Mouse (Mus musculus) adrenal gland, postnatal 14 days (tissue): ENCODE measurements around the gene C2cd4a. TPM values are rescaled to one million over a fixed set of nuclear protein-coding genes. Genes with fewer than 3 reads are reported as not detected.

Experiments used
- DNase-seq: peaks from one replicate; pipeline ENCODE4 v3.0.0; 2021; ENCODE audit warnings: mixed read lengths
- long read RNA-seq, 2 experiments: library from polyadenylated mRNA; stranded (forward); transcript quantifications; one replicate each; pipeline ENCODE4 v2.0.0; 2021
- total RNA-seq: library from RNA; stranded (reverse); gene quantifications from 2 replicates; pipeline ENCODE4 v1.2.3, GENCODE M21; 2021

The C2cd4a gene
- total RNA-seq, result 0.34 TPM in 1 of 2 replicates, not detected in the other
- long read RNA-seq, experiment 1, result 0 reads
- long read RNA-seq, experiment 2, result 0 reads

DNA sequence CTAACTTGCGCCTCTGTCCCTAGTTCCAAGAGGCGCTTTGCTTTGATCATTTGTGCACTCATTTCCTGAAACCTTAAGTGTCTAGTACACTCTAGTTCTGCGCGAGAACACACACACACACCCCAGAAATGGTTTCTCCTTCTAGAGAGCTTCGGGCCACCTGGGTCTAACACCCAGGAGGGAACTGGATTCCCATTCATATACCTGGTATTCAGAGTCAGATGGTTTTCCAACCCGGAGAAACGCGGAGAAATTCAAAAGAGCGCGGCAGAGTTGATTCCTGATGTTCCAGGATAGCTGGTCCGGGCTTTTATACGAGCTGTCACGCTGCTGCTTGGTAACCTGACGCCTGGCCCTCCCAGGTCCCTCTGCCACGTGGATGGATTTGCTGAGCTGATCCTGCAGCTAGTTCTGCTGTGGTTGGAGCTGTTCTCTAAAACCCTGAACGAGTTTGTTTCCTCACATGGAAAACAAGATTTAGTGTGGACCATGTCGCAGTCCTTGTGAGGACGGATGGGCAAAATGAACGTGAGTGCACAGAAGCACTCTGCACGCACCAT, at the start of gene C2cd4a:
Gene C2cd4a, minus strand, starts transcription at position 285 of the 560 bp plus-strand sequence.
- peak; percentile 74 for DNase-seq

DNA sequence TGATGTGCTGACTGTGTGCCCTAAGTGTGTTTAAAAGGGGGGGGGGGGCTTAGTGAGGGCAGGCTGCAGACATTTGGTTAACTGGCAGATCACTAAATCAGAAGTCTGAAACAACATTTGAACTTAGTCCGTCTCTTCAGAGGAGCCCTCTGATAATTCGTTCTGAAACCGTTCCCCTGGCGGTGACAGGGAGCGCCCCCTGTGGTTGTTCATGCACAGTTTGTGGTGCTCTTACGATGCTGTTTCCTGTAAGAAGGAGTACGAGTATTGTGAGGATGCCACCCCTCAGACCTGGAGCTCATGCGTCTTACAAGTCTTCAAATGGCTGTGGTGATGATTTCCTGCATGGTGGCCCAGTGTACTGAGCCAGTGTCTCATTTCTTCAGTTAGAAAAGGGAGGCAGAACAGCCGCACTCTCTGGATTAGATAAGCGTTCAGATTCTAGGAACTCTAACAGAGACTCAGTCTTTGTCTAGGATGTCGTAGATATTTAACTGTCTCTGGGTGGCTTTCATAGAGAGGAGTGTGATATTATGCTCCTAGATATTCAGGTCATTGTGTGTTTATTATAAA, 46.2 kb upstream of the C2cd4a start:
- no peak for DNase-seq

DNA sequence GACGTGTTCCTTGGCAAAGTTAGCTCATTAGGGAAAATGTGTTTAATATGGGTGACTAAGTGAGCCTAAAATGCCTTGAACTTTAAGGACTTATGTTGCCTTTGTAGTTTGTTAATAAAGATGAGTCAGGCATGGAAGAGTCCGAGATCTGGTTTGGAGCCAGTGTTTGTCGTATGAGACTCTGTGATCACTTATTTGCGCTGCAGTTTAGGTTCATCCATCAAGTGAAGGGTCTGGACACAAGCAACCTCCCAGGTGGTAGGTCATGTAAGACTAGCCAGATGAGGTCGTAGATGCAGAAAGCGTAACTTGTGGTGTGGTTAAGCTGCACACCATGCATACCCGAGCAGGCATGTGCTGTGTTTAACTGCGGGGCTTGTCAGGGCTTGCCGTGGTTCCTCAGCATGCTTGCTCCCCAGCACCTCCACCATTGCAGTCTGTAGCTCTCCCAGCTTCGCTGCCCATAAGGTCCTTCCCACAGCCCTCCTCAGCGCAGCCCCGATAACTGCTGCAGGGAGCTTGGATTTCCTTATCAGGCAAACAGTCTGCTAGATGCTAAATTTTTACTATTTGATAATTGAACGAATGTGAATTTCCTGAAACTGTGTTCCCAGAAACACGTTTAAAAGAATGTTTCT, 45.1 kb upstream of the C2cd4a start:
- peak; percentile 37 for DNase-seq

DNA sequence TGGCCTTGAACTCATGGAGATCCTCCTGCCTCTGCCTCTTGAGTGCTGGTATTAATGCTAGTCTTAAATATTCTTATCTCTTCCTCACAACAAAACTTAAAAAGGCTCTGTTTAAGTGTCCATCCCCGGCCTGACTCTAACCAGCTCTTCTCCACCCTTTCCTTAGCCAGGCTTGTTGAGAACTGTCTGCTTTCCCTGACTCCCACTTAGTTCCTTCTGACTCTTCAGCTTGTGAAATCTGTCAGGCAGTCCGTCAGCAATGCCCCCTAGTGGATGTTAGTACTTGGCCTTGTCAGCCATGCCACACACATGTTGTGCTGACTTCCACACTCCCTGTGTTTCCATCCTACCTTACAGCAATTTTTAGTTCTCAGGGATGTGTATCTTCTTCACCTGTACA, 43.2 kb upstream of the C2cd4a start:
- DNase-seq, result peak; percentile 55

DNA sequence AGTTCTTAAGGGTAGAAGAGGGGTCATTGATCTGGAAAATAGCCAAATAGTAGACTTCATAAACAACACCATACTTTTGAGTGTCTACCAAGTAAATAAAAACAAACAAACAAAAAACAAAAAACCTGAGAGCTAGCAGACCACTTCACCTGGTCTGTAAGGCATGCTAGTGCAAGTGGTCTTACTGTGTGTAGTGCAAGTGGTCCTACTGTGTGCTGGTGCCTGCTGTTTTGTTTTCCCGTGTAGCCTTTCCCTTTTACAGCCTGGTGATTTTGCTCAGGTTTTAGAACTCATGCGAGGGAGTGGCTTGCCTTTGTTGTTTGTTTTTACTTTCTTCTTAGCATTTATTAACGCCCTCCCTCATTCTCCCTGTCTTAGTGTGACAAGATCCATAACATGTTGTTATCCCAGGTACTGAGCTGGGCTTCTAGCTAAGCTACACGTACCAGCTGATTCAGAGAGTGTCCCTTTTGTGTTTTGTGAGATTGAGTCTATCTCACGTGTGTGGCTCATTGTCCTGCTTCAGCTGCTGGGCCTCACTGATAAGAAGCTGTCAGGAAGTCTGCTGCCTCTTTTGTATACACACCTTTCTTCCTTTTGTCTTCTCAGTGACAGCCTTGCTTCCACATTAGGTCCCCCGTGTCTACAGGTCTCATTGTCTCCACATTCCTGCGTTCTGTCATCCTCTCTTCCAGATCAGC, 42.5 kb upstream of the C2cd4a start:
- no peak for DNase-seq

DNA sequence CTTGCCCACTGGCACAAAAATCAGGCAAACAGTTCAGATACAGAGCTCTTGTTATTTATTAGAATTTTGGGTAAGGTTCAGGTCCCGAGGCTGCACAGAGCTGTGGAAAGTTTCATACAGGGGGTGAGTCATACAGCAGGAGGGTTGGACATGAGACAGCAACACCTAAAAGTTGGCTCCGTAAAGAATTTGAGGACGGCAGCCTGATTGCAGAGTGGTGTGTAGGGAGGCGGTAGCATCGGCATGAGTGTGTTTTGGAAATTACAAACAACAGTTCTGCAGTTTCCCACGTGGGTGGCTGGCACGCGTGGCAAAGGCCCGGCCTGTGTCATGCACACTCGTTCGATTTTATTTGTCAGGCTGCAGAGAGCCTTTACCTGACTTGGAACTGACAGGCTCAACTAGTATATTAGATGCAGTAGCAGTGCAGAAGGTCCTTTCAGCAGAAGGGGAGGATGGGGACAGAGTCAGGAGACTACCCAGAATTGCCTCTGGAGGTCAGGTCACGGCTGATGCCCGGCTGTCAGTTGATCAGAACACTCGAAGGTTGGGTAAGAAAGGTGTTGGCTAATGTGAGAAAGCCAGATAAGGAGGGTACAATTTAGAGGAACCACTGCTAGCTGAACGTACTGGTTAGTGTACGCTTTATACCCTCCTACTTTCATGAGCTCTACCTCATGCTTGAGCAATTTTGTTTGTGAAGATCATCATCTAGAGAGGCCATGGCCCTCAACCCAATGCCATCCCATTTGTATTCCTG, 37.7 kb upstream of the C2cd4a start:
- peak; percentile 52 for DNase-seq

DNA sequence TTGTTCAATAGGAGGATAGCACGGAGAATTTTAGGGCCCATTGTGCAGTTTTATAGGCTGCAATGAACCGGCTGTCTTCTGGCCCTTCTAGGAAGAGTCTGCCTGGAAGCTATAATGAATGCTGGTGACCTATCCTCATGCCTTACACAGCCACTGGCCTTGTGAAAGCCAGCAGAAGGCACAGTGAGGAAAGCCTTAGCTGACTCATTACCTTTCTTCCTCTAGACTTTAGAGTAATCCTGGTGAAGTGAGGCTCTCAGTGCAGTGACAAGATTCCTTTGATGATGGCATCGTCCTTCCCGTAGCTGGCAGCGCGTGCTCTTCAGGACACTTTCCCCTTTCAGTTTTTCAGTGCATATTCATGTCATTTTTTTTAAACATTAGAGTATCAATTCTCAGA, 35.3 kb upstream of the C2cd4a start:
- DNase-seq, result peak; percentile 41

DNA sequence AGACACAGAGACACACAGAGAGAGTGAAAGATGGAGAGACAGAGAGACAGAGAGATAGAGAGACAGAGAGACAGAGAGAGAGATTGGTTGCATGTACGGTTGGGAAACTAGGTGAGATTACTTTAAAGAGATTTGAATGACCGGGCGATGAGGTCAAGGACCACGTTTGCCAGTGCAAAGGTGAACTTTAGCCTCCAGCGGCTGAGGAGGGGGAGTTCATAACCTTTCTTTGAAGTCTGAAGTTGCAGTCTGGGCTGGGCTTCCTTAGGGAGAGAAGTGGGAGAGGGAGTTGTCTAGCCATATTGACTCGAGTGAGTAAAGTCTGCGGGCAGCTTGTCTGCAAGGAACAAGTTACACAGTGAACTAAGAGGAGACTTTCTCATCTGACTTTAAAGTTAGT, 33.3 kb upstream of the C2cd4a start:
- DNase-seq, result no peak

DNA sequence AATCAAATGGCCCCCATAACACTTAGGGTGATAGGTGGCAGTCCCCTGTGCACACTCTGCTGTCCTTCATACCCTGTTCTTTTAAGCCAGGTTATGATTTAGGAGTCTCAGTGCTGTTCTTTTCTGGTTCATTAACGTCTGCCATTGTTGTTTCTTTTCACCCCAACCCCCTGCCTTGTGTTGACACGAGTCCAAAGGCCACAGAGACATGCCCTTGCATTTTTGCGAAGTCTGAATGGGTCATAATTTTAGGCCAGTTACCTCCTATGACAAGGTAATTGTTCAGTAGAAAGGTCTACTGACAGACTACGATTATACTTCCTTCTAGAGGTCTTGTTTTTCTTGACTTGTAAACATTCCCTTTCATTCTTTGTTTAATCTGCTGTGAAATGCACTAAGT, 31.9 kb upstream of the C2cd4a start:
- peak; percentile 61 for DNase-seq

DNA sequence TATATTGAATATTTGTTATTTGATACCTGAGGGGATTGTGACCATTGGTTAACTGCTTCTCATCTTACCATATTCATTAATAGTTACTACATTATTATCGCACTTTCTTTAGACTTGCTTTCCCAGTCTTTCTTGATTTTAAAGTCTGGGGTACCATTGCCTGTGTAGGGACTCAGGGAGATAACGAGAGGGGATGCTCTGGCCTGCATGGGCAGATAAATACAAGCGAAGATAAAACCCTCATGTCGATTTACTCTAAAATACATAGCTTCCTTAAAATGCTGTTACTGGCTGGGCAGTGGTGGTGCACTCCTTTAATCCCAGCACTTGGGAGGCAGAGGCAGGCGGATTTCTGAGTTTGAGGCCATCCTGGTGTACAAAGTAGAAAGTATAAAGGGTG, 31.2 kb upstream of the C2cd4a start:
- DNase-seq, result no peak

DNA sequence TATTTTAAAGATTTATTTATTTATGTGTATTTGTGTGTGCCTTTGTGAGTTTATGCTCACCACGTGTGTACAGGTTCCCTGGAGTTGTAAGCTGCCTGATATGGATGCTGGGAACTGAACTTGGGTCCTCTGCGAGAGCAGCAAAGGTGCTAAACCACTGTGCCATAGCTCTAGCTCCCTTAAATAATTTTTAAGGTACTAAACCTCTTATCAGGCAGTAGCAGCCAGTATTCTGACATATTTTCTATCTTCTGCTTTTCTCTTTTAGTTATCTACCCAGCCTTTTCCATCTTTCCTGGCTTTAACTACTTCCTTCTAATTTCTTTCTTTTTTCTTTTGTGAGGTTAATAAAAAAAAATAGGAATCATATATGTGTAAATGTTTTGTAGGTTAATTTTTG, 28.1 kb upstream of the C2cd4a start:
- DNase-seq, result no peak

DNA sequence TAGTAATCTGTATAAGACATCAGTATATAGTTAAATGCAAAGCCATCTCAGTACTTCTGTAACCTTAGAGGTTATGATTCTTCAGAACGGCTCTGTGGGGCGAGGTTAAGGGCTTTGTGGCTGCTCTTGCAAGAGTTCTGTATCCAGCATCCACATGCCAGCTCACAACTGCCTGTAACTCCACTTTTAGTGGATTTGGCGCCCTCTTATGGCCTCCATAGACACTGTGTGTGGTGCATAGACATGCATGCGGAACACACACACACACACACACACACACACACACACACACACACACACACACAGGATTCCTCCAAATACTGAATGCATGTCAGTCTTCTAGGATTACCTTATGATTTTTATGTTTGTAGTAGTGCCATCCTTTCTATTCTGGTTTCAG, 19.0 kb upstream of the C2cd4a start:
- peak; percentile 58 for DNase-seq

DNA sequence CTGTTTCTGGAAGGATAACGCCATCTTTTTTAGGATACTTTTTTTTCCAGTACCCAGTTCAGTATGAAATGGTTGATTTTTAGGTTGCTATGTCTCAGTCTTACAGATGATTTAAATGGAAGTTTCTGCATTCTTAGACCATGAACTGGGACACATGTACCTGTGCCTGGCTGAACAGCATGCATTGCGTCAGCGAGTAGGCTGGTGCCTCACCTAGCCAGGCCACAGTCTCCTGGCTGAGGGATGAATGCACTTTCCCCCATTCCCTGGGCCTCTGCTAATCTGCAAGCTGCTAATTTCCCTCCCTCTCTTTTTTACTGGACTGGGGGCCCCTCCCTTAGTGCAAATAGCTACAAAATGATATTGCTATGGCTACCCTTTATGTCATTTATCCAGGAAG, 17.7 kb upstream of the C2cd4a start:
- no peak for DNase-seq

DNA sequence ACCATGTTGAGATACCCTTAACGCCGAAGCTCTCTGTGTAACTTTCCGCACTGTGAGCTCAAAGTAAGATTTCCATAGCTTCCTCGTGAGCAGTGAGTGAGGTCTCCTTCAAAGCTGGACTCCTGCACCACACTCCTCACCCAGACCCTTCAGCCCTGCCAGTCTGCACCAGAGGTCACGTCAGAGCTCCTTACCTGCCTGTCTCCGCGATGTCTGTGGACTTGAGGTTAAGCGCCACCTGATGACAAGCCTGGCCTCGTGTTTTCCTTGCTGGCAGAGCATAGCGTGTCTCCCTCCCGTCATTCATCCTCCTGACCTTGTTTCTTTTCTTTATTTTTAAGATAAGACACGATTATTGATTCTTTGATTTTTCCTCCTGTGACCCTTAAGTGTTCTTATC, 17.3 kb upstream of the C2cd4a start:
- DNase-seq, result no peak

DNA sequence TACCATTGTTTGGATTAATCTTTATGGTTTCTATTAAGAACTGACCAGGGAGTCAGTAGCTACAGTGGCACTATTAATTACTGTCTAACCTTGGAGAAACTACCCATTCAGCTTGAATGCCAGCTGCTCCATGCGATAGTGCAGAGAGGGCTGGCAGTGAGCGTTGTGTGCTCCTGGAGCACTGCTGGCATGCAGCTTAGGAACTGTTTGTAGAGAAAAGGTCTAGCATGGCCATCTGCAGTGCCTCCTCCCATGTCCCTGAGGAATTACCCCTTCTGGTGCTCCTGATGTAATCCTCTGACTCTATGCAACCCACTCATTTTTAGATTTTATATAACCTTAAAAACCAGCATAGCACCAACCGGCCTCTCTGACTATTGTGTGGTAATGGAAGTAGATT, 15.5 kb upstream of the C2cd4a start:
- peak; percentile 13 for DNase-seq

DNA sequence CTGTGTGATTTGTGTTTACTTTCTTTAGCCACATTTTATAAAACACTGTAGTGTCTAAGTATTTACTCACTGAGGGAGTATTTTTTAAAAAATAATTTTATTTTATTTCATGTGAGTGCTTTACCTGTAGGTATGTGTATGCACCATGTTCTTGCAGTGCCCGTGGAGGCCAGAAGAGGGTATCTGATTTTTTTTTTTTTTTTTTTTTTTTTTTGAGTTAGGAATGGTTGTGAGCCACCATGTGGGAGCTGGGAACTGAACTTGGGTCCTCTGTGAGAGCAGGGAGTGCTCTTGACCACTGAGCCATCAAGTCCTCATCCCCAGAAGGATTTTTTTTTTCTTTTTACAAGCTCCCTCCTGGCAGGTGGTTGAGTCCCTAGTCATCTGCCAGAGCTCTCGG, 14.0 kb upstream of the C2cd4a start:
- DNase-seq, result no peak

DNA sequence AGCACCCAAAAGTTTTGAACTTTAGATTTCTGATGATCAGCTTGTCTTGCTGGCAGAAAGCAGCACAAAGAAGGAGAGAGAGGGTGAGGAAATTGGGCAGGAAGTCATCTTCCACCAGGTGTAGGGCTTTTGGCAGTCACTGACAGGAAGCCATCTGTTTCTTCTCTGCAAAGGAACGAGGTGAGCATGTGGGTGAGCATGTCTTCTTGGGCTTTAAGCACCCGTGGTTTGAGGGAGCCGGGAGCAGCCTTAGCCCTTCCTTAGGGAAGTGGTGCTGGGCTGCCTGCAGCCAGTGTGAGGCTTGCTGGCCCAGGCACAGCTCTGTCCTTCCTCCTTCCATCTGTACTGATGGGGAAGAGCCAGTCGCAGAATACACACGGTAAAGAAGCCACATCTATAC, 13.5 kb upstream of the C2cd4a start:
- DNase-seq, result no peak

DNA sequence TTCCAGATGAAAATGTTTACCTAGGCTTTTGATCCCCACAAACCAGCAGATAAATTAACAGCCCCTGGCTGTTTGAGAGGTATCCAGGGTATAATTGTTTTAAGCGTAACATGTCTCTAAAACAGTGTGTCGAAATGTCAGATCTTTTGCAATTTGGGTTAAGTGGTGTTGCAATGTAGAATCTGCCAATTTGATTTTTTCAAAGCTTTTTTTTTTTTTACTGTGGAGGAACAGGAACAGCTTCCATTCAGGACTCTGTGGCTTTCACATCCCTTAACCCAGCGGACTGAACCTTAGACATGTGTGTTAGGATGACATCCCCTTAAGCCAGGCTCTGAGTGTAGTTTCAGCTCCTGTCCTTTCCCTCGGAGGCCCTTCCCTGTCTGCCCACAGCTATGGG, 12.9 kb upstream of the C2cd4a start:
- no peak for DNase-seq

DNA sequence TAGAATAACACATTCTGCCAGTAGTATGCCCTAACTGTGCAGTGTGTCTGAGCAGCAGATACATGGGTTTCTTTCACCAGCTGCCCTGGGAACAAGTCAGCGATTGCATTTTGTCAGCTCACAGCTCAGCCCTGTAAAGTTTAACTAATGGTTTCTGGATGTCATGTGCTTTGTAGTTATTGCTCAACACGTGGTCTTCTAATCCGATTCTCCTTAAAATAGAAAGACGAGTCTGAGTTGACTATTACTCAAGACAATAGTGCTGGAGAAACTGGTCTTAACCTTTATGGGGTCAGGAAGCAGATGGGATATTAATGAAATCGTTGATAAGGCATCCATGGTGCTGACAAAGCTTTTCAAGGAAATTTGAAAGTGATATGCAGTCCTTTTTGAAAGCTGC, 10.7 kb upstream of the C2cd4a start:
- no peak for DNase-seq

DNA sequence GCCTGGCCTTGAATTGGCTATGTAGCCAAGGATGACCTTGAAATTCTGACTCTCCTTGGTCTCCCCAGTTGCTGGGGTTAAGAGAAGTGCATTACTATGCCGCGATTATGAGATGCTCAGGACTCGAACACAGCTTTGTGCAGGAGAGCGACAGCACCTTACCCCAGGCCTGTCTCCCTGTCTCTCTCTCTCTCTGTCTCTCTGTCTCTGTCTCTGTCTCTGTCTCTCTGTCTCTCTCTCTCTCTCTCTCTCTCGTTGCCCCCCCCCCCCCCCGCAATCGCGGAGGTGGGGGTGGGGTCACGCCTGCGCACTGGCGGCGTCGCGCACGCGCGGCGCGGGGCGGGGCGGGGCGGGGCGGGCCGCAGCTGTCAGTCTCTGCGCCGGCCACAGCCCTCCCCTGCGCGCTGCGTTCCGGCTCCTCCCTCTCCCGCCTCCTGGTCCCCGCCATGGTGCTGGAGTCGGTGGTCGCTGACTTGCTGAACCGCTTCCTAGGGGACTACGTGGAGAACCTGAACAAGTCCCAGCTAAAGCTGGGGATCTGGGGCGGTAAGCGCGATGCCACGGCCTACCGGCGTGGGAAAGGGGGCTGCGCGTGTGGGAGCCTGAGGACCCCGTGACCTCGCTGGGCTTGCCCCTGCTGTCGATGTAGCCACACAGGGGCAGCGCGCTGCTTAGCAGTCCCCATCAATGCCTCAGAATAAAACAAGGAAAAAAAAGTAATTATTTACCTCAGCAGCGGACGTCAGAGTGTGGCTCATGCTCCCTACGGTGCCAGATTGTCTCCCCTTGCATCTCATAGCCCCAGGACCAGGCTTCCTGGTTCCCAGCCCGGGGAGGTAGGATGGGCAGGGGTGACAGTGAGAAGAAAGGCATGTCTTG, 8.1 kb upstream of the C2cd4a start, which contains the start of gene Vps13c:
Gene Vps13c, plus strand, starts transcription at position 416 of the 879 bp plus-strand sequence.
- peak; percentile 91 for DNase-seq

DNA sequence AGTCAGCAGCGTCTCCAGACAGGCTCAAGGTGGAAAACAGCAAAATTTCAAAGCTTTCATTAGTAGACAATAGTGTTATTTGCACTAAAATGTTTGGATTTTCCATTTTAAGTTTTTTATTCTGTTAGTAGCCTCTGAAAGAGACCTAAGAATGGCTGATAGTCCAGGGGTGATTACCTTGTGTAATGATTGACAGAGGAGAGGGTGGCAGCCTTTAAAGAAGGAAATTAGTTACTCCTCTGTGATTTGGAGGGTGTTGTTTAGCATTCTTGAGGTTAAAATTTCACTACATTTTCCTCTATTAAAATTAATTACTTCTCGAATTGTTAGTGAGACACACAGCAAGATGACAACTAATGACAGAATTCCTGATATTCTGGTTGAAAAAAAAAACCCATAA, 5.2 kb upstream of the C2cd4a start:
- no peak for DNase-seq

DNA sequence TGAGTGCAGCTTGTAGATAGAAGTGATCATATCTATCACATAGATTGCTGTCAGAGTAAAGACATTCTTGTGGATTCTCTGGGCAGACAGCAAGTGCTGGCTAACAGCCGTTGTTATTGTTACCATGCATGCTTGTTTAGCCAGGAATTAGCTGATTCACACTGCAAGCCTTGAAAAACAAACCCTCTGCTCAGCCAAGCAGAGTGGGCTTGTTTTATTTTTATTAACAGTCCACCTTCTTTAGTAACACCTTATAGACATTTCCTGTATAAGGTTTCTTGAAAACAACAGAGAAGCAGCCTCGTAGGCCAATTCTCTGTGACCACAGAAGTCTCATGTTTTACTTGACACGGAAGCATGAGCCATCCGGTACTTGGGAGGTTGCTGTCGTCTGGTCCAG, 2.4 kb upstream of the C2cd4a start:
- DNase-seq, result no peak
